Mouse (Mus musculus): ENCODE measurements around the gene Zbtb24.
A peak's percentile ranks its signal among the peaks of the same experiment; 100 is the strongest.

Gene Zbtb24

GRCm38 (mm10) chr10:41500941-41501340, 50.8 kb downstream of the Zbtb24 start:
- DNase-seq (ENCODE audit: low spot score in 2 of 2): peak in 1 of 2 experiments; percentile 39

- no peak for DNase-seq (ENCODE audit: low spot score in 2 of 2)
These were observed 54.8 kb downstream of the Zbtb24 start for GRCm38 (mm10) chr10:41504996-41505395.

DNA sequence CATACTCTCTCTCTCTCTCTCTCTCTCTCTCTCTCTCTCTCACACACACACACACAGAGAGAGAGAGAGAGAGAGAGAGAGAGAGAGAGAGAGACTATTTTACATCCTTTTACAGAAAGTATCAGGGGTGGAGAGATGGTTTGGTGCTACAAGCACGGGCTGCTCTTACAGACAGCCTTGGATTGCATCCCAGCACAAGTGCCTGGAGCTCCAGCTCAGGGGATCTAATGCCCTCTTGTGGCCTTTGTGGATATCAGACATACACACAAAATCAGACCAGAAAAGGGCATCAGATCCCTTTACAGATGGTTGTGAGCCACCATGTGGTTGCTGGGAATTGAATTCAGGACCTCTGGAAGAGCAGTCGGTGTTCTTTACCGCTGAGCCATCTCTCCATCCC, 55.3 kb downstream of the Zbtb24 start:
- peak in 1 of 2 experiments; percentile 73 for DNase-seq (ENCODE audit: low spot score in 2 of 2)

DNA sequence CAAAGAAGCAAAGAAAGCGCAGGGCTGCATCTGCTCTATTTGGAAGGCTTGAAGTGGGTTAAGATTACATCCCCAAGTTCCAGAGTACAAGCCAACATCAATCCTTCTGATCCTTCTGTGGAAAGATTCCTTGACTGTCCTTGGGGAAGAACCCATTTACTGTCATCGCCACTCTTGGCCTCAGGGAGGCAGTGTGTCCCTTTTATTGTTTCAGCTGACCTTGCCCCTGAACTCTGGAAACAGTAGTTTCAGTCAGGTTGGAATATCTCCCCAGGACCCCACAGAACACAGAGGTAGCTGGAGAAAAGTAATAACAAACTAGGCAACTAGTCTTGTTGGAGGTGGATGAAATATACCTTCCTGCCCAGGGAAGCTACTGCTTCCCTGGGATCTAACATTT, 59.0 kb downstream of the Zbtb24 start:
- DNase-seq (ENCODE audit: low spot score in 2 of 2): no peak

DNA sequence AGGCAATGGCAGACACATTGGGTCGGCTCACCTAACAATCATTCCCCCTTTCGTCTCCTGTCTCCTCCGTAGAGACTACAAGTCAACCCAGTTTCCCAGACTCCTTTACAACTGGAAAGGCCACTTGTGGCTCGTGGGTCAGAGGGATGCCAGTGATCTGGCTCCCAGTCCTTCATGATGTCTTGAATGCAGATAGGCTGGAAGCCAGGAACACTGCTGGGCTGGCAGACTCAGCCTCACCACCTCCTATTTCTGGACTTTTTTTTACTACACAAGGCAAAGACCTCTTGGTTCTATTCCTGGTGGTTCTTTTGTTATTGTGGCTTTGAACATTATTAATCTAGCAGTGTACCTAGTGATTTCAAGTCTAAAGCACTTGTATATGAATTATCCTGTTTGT, 64.1 kb downstream of the Zbtb24 start:
- no peak for DNase-seq (ENCODE audit: low spot score in 2 of 2)

GRCm38 (mm10) chr10:41514921-41515320, 64.7 kb downstream of the Zbtb24 start:
- no peak for DNase-seq (ENCODE audit: low spot score in 2 of 2)
